Mouse (Mus musculus) kidney, embryonic 14.5 days (tissue): ENCODE measurements around the gene Pbxip1. TPM values are rescaled to one million over a fixed set of nuclear protein-coding genes. Genes with fewer than 3 reads are reported as not detected.

Experiments used
- ATAC-seq: fragments of 200-750 bp; cut with Nextera tagmentation; 2 replicates; pipeline ENCODE4 v1.8.0; 2017; ENCODE audit warnings: moderate number of reproducible peaks, mild to moderate bottlenecking, moderate TSS enrichment, moderate library complexity; ENCODE audit not compliant: low FRiP score, low TSS enrichment
- H3K27ac ChIP-seq: fragments of 300-500 bp; sonication (generic); 2 replicates; pipeline ENCODE4 v1.5.1; 2014; ENCODE audit warnings: low read depth, mild to moderate bottlenecking, low read length, moderate library complexity, mixed read lengths
- H3K27me3 ChIP-seq: fragments of 300-500 bp; sonication (generic); 2 replicates; pipeline ENCODE4 v1.6.1; 2014; ENCODE audit warnings: mild to moderate bottlenecking, low read length; ENCODE audit not compliant: control insufficient read depth, insufficient read depth
- H3K36me3 ChIP-seq: fragments of 300-500 bp; sonication (generic); 2 replicates; pipeline ENCODE4 v1.6.1; 2014; ENCODE audit warnings: low read length, mixed read lengths; ENCODE audit not compliant: control insufficient read depth, insufficient read depth
- H3K4me1 ChIP-seq: fragments of 300-500 bp; sonication (generic); 2 replicates; pipeline ENCODE4 v1.6.1; 2014; ENCODE audit warnings: low read length, mixed read lengths; ENCODE audit not compliant: control insufficient read depth, insufficient read depth
- H3K4me2 ChIP-seq: fragments of 300-500 bp; sonication (generic); replicated peaks from 2 replicates; pipeline ENCODE4 v1.6.1; 2014; ENCODE audit warnings: low read depth, mild to moderate bottlenecking, low read length
- H3K4me3 ChIP-seq: fragments of 300-500 bp; sonication (generic); 2 replicates; pipeline ENCODE4 v1.5.1; 2014; ENCODE audit warnings: mild to moderate bottlenecking, low read length
- H3K9ac ChIP-seq: fragments of 300-500 bp; sonication (generic); 2 replicates; pipeline ENCODE4 v1.6.1; 2014; ENCODE audit warnings: low read depth, mild to moderate bottlenecking, low read length, moderate library complexity
- H3K9me3 ChIP-seq: fragments of 300-500 bp; sonication (generic); 2 replicates; pipeline ENCODE4 v1.6.1; 2016; ENCODE audit warnings: low read length; ENCODE audit not compliant: control insufficient read depth
- WGBS: fragments of 180-500 bp; shearing (Covaris S2); extraction: QIAGEN DNeasy Blood & Tissue Kit; methylation state at CpG from one replicate; pipeline ENCODE4 v1.1.7; 2014; 5-methylcytosine and 5-hydroxymethylcytosine counted together
- polyA plus RNA-seq: library from polyadenylated mRNA; unstranded; fragments of >200 nt; fragmentation: Nextera tagmentation; extraction: Ambion mirVana; gene quantifications from 2 replicates; pipeline ENCODE4 v1.2.1, GENCODE M21; 2014

Pbxip1 gene
- polyA plus RNA-seq, 1 experiment from 2014 or later: 15.5 TPM

GRCm38 (mm10) chr3:89484766-89485524 is 48.4 kb downstream of the Pbxip1 start:
- Histone ChIP-seq H3K27ac (no peak overlapping the region), H3K36me3 (no peaks in the 10 kb centered on the region), H3K4me2 (0 out of 2 replicates have a peak overlapping the region, but pooled peaks have one; percentile 26), H3K4me1 (no peaks in the 10 kb centered on the region), H3K9ac (no peak overlapping the region), H3K27me3 (no peaks in the 10 kb centered on the region), H3K9me3 (no peaks in the 10 kb centered on the region), H3K4me3 (no peak overlapping the region; the same call in 1 of the 2 replicates)
- 20% methylated on average over 24 of the region's 24 CpGs for WGBS
- peak; percentile 88 for ATAC-seq

GRCm38 (mm10) chr3:89486111-89486510 is 49.6 kb downstream of the Pbxip1 start:
- no peaks in the 10 kb centered on the region for H3K9me3 ChIP-seq
- WGBS: 86% methylated on average over 8 of the region's 8 CpGs
- ATAC-seq: no peak
- no peaks in the 10 kb centered on the region for H3K36me3 ChIP-seq
- no peaks in the 10 kb centered on the region for H3K27me3 ChIP-seq
- H3K27ac ChIP-seq: no peak overlapping the region
- H3K4me1 ChIP-seq: no peaks in the 10 kb centered on the region
- H3K9ac ChIP-seq: no peak overlapping the region
- H3K4me3 ChIP-seq: no peak overlapping the region
- no peak overlapping the region for H3K4me2 ChIP-seq

GRCm38 (mm10) chr3:89486916-89487702 is 50.6 kb downstream of the Pbxip1 start:
- ATAC-seq: no peak

GRCm38 (mm10) chr3:89490790-89491189 is 54.3 kb downstream of the Pbxip1 start:
- ATAC-seq: no peak
- H3K36me3 ChIP-seq: no peaks in the 10 kb centered on the region
- H3K9ac ChIP-seq: no peak overlapping the region
- H3K4me1 ChIP-seq: no peaks in the 10 kb centered on the region
- H3K4me2 ChIP-seq: no peak overlapping the region
- no peaks in the 10 kb centered on the region; the same call in 1 of the 2 replicates for H3K9me3 ChIP-seq
- no peak overlapping the region for H3K4me3 ChIP-seq
- WGBS: 91% methylated on average over 3 of the region's 3 CpGs
- no peak overlapping the region for H3K27ac ChIP-seq
- H3K27me3 ChIP-seq: no peaks in the 10 kb centered on the region

More at GRCm38 (mm10) chr3:89486916-89487702, 50.6 kb downstream of the Pbxip1 start:
- Histone ChIP-seq H3K27ac (no peak overlapping the region), H3K4me2 (no peak overlapping the region), H3K9ac (no peak overlapping the region), H3K4me3 (no peak overlapping the region), H3K36me3 (no peaks in the 10 kb centered on the region), H3K4me1 (no peaks in the 10 kb centered on the region), H3K27me3 (no peaks in the 10 kb centered on the region), H3K9me3 (no peaks in the 10 kb centered on the region)
- 63% methylated on average over 20 of the region's 20 CpGs for WGBS

GRCm38 (mm10) chr3:89491559-89491958 is 55.1 kb downstream of the Pbxip1 start:
- ATAC-seq: no peak
- H3K36me3 ChIP-seq: no peaks in the 10 kb centered on the region
- H3K4me3 ChIP-seq: no peak overlapping the region
- no peaks in the 10 kb centered on the region for H3K27me3 ChIP-seq
- H3K4me2 ChIP-seq: no peak overlapping the region
- 75% methylated on average over 5 of the region's 5 CpGs for WGBS
- no peaks in the 10 kb centered on the region; the same call in 1 of the 2 replicates for H3K9me3 ChIP-seq
- H3K4me1 ChIP-seq: no peaks in the 10 kb centered on the region
- no peak overlapping the region for H3K27ac ChIP-seq
- H3K9ac ChIP-seq: no peak overlapping the region

GRCm38 (mm10) chr3:89492701-89493151 is 56.2 kb downstream of the Pbxip1 start:
- no peaks in the 10 kb centered on the region for H3K4me1 ChIP-seq
- H3K27ac ChIP-seq: peak overlapping the region; percentile 44
- no peak overlapping the region for H3K4me2 ChIP-seq
- H3K9me3 ChIP-seq: no peaks in the 10 kb centered on the region; the same call in 1 of the 2 replicates
- 23% methylated on average over 8 of the region's 8 CpGs for WGBS
- peak; percentile 71 for ATAC-seq
- H3K27me3 ChIP-seq: no peaks in the 10 kb centered on the region
- no peak overlapping the region for H3K9ac ChIP-seq
- H3K36me3 ChIP-seq: no peaks in the 10 kb centered on the region
- no peak overlapping the region for H3K4me3 ChIP-seq

GRCm38 (mm10) chr3:89494630-89495029 is 58.1 kb downstream of the Pbxip1 start:
- Histone ChIP-seq H3K9me3 (no peaks in the 10 kb centered on the region; the same call in 1 of the 2 replicates), H3K27ac (no peak overlapping the region), H3K9ac (no peak overlapping the region), H3K4me1 (no peaks in the 10 kb centered on the region), H3K4me2 (no peak overlapping the region), H3K36me3 (no peaks in the 10 kb centered on the region), H3K27me3 (no peaks in the 10 kb centered on the region), H3K4me3 (no peak overlapping the region)
- no peak for ATAC-seq
- 89% methylated on average over 5 of the region's 5 CpGs for WGBS

- Histone ChIP-seq H3K9ac (no peak overlapping the region), H3K36me3 (no peaks in the 10 kb centered on the region), H3K27me3 (no peaks in the 10 kb centered on the region), H3K4me3 (no peak overlapping the region), H3K9me3 (no peaks in the 10 kb centered on the region; the same call in 1 of the 2 replicates), H3K4me1 (no peaks in the 10 kb centered on the region), H3K27ac (no peak overlapping the region), H3K4me2 (no peak overlapping the region)
- WGBS: 75% methylated on average over 3 of the region's 3 CpGs
- no peak for ATAC-seq
These were observed 59.9 kb downstream of the Pbxip1 start for GRCm38 (mm10) chr3:89496366-89496765.

- 57% methylated on average over 7 of the region's 7 CpGs for whole genome bisulfite sequencing
- no peak overlapping the region for H3K4me2 ChIP-seq
- H3K9ac ChIP-seq: no peak overlapping the region
- H3K36me3 ChIP-seq: no peaks in the 10 kb centered on the region
- H3K27me3 ChIP-seq: no peaks in the 10 kb centered on the region
- no peaks in the 10 kb centered on the region for H3K4me1 ChIP-seq
- H3K27ac ChIP-seq: no peak overlapping the region
- no peaks in the 10 kb centered on the region; the same call in 1 of the 2 replicates for H3K9me3 ChIP-seq
- ATAC-seq: no peak
- H3K4me3 ChIP-seq: no peak overlapping the region
These were observed 63.2 kb downstream of the Pbxip1 start for GRCm38 (mm10) chr3:89499696-89500095.
